Mouse (Mus musculus) adrenal gland, adult 2 months (tissue): Measurements from ENCODE around the gene Galr2. TPM values are rescaled to one million over a fixed set of nuclear protein-coding genes. Genes with fewer than 3 reads are reported as not detected.

ENCODE experiments used
- DNase-seq: peaks from one replicate; pipeline ENCODE4 v3.0.0; 2021
- long read RNA-seq: library from polyadenylated mRNA; stranded (forward); transcript quantifications from one replicate; pipeline ENCODE4 v2.0.0, GENCODE M21; 2021
- polyA plus RNA-seq: library from polyadenylated mRNA; depleted of rRNA; stranded (reverse); fragments of >200 nt; gene quantifications from 2 replicates; pipeline ENCODE4 v1.2.3, GENCODE M21; 2012; rRNA removed
- total RNA-seq, 2 experiments: library from RNA; stranded (reverse); gene quantifications; 2 replicates each; pipeline ENCODE4 v1.2.3; 2021

Gene Galr2
- total RNA-seq (under 1 TPM in 1 of 2 experiments, not detected in 1; 0.24 TPM), polyA plus RNA-seq (0.90 and 1.1 TPM in 2 replicates)
- long read RNA-seq, partial matches to known transcripts, result 1 of 2 reads
- long read RNA-seq, other reads (novel, unspliced or antisense), result 0 of 2 reads

GRCm38 (mm10) chr11:116280751-116281663 is at the start of gene Galr2:
Gene Galr2, plus strand, starts transcription at chr11:116280939.
- DNase-seq, result no peak

- DNase-seq, result no peak
Observed at GRCm38 (mm10) chr11:116232427-116232826, 48.3 kb upstream of the Galr2 start.

GRCm38 (mm10) chr11:116234901-116235300 is 45.8 kb upstream of the Galr2 start:
- no peak for DNase-seq

- DNase-seq, result peak; percentile 64
Observed at GRCm38 (mm10) chr11:116237742-116238395, 42.9 kb upstream of the Galr2 start, which contains the start of gene Evpl. Gene Evpl, minus strand, starts transcription at chr11:116238077.

GRCm38 (mm10) chr11:116239797-116240196 is 40.9 kb upstream of the Galr2 start:
- no peak for DNase-seq

GRCm38 (mm10) chr11:116241744-116242235 is 38.9 kb upstream of the Galr2 start:
- no peak for DNase-seq

- DNase-seq, result no peak
Observed at GRCm38 (mm10) chr11:116244580-116244979, 36.2 kb upstream of the Galr2 start.

GRCm38 (mm10) chr11:116245616-116246015 is 35.1 kb upstream of the Galr2 start:
- DNase-seq, result no peak

- DNase-seq, result no peak
Observed at GRCm38 (mm10) chr11:116247502-116248222, 33.1 kb upstream of the Galr2 start.

GRCm38 (mm10) chr11:116250898-116251297 is 29.8 kb upstream of the Galr2 start:
- no peak for DNase-seq

GRCm38 (mm10) chr11:116253076-116253600 is 27.6 kb upstream of the Galr2 start:
- no peak for DNase-seq

GRCm38 (mm10) chr11:116254627-116255026 is 26.1 kb upstream of the Galr2 start:
- DNase-seq, result no peak

GRCm38 (mm10) chr11:116255090-116255981 is 25.4 kb upstream of the Galr2 start:
- no peak for DNase-seq

- DNase-seq, result no peak
Observed at GRCm38 (mm10) chr11:116255982-116256675, 24.6 kb upstream of the Galr2 start.

GRCm38 (mm10) chr11:116259461-116259860 is 21.3 kb upstream of the Galr2 start:
- no peak for DNase-seq

- DNase-seq, result no peak
Observed at GRCm38 (mm10) chr11:116260259-116260658, 20.5 kb upstream of the Galr2 start.

- no peak for DNase-seq
Observed at GRCm38 (mm10) chr11:116265352-116265751, 15.4 kb upstream of the Galr2 start.

GRCm38 (mm10) chr11:116265850-116266249 is 14.9 kb upstream of the Galr2 start:
- DNase-seq, result no peak

- no peak for DNase-seq
Observed at GRCm38 (mm10) chr11:116267637-116268036, 13.1 kb upstream of the Galr2 start.

- DNase-seq, result no peak
Observed at GRCm38 (mm10) chr11:116268313-116268712, 12.4 kb upstream of the Galr2 start.
